Mouse (Mus musculus) mature B cell (primary cell): Measurements from ENCODE around the gene Mtif3.

Experiments
- in situ Hi-C: fragments of 300-500 bp; cut with MboI; formaldehyde crosslinking; loops from 2 replicates; pipeline ENCODE4 v1.14.3; 2019

Gene Mtif3

GRCm38 (mm10) chr5:146916273-146916672, 47.3 kb downstream of the Mtif3 start:
- in situ Hi-C loops, result loop anchor here (10.0 kb wide), 2 partner anchors 309 to 409 kb away; partner anchors contain the start of gene Urad

- in situ Hi-C loops, result loop anchor here (10.0 kb wide), 2 partner anchors 311 to 411 kb away; partner anchors contain the start of gene Urad
Observed at GRCm38 (mm10) chr5:146914088-146914766, 49.4 kb downstream of the Mtif3 start.

- in situ Hi-C loops, result loop anchor here (10.0 kb wide), 2 partner anchors 311 to 411 kb away; partner anchors contain the start of gene Urad
Observed at GRCm38 (mm10) chr5:146913355-146913754, 50.2 kb downstream of the Mtif3 start.

GRCm38 (mm10) chr5:146912206-146912605, 51.4 kb downstream of the Mtif3 start:
- in situ Hi-C loops, result loop anchor here (10.0 kb wide), 2 partner anchors 313 to 413 kb away; partner anchors contain the start of gene Urad

GRCm38 (mm10) chr5:146908629-146909028, 55.0 kb downstream of the Mtif3 start:
- in situ Hi-C loops, result no loop called here

GRCm38 (mm10) chr5:146907533-146907932, 56.1 kb downstream of the Mtif3 start:
- in situ Hi-C loops, result no loop called here

GRCm38 (mm10) chr5:146905486-146906172, 58.0 kb downstream of the Mtif3 start:
- in situ Hi-C loops, result no loop called here

GRCm38 (mm10) chr5:146904404-146904803, 59.2 kb downstream of the Mtif3 start:
- in situ Hi-C loops, result no loop called here
